Mouse (Mus musculus) frontal cortex, postnatal 36 days (tissue): ENCODE measurements around the gene Ankrd6.

Experiments
- DNase-seq, 2 experiments: peaks; one replicate each; pipeline ENCODE4 v3.0.0; 2022; ENCODE audit warnings: low spot score in 2 of 2

Gene Ankrd6

GRCm38 (mm10) chr4:32905913-32906312 lies 44.7 kb downstream of the Ankrd6 start:
- no peak for DNase-seq

GRCm38 (mm10) chr4:32905381-32905780 lies 45.3 kb downstream of the Ankrd6 start:
- DNase-seq, result no peak

GRCm38 (mm10) chr4:32903826-32904225 lies 46.8 kb downstream of the Ankrd6 start:
- peak in 1 of 2 experiments; percentile 14 for DNase-seq

DNA sequence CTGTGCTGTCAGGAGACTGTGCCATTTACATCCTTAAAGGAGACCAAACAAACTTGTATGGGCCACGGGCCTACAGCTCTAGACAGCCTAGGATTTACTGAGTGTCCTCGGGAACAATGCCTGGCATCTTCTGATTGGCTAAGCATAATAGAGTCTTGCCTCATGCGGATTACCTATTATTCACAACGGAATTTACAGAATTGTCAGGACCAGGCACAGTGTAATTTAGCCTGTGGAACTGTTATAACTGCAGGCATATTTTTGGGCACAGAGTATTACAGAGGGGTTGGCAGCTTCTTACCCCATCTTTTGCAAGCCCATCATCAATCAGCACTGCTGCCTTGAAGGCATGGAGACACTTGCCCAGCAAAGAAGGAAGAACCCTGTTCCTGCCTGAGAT lies 51.6 kb downstream of the Ankrd6 start:
- no peak for DNase-seq

DNA sequence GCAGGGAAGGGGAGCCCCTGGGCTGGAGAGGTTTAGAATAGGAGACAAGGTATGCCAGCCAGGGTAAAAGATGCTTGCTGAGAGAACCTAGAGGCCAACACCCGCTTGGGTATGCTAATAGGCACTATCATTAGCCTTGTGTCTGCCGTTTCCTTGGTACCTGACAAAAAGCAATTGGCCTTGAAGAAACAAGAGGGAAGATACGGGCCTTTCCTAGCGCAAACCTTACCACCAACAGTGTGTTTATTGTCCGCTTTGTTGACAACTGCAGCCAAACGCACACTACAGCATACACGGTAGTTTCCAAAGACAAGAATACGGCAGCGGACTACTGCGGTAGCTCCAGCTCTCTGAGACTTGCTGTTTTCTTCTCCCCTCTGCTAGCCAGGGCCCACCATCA lies 59.3 kb downstream of the Ankrd6 start:
- no peak for DNase-seq

DNA sequence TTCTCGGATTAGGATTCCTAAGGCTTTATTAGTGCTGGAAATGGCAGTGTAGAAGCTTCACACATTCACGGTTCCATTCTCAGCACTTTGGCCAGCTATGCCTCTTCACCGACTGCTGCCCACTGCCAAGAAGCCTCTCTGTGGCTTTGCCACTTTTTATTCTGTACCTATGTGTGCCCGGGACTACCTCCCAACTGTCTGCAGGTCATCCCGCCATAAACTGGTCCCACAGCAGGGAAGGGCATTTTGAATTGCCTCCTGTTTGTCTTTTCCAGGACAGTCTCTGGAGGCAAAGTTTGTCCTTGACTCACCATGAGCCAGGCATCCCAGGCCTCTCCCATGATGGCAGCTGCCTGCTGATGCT lies 59.9 kb downstream of the Ankrd6 start:
- no peak for DNase-seq

DNA sequence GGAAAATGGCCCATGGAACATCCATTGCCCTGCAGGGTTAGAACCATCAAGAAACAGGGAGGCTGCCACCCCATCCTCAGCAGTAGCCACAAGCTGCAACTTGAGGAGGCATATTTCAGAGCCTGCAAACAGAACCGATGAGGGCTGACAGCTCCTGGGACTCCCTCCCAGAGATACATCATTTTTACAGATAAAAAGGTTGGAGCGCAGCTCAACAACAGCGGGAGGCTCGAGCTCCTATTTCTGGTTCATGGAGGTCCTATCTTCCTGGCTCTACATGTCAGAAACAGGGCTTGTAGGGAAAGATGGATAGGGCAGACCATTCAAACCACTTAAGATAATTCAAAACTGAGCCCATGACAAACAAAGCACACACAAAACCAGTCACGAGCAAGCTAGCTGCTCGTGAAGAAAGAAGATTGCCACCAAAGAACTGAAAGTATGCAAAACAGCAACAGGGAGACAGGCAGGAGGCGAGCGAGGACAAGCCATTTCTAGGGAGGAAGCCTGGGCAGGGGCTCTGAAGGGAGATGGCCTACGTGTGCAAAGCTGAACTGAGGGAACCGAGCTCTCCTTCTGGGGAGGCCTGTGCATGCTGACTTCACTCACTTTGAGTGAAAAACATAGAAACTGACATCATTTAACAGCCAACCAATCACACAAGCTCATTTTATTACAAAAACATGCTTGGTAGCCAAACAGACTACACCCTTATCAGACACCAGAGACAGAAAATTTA lies 60.5 kb downstream of the Ankrd6 start:
- DNase-seq, result no peak

DNA sequence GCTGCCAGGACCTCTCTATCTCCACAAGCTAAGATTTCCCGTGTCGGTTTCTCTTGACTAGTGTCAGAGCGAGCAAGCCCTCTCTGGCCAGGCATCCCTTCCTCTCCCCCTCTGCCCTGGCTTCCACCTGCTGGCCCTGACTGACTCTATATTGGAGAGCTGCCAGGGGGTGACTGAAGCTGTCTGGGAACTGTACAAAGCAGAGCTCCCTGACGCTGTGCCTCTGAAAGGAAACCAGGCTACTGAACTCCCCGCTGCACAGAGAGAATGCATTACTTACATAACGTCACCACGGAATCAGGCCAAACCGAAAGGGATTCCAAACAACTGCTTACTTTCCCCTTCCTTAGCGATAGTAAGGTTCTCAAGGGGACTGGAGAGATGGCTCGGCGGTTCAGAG lies 61.4 kb downstream of the Ankrd6 start:
- DNase-seq, result peak; percentile 38 to 40

- DNase-seq, result no peak
Observed at GRCm38 (mm10) chr4:32886479-32886878, 64.2 kb downstream of the Ankrd6 start.

DNA sequence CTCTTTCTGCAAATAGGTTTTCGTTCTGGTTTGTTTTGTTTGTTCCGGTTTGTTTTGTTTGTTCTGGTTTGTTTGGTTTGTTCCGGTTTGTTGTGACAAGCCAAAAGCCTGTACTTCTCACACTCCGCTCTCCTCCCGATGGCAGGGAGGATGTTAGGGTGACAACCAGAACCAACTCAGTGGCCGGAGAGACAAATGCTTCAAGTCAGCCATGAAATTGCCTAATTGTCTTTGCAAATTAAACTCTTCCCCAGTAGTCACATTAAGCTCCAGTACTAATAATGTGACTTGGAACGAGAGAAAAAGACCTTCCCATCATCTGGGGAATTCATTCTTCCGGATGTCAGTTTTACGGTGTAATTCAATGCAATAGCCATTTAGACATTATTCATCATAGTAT lies 66.0 kb downstream of the Ankrd6 start:
- DNase-seq, result no peak

GRCm38 (mm10) chr4:32881001-32881400 lies 69.6 kb downstream of the Ankrd6 start:
- DNase-seq, result no peak

GRCm38 (mm10) chr4:32874669-32875068 lies 76.0 kb downstream of the Ankrd6 start:
- DNase-seq, result no peak

DNA sequence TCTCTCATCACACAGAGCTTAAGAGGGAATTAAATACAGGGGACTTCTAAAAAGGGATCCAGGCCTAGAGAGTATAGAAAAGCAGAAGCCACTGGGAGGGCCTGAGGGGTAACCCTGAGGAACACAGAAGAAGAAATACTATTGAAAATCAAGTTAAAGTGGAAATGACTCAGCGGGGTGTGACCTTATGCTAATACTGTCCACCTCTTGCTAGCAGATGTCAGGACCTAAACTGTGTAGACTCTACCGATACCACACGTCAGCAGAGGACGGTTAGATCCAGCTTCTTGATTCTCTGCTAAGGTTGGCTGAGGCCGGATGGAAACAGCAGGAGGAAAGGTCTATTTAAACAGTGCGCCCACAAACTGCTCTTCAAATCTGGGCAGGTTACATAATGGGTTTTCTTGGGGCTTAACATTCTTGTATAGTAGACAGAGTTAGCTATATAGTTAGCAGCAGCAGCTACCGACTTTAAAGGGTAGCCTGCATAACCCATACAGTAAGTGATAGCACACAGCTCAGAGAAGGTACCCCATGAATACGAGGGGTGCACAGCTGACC lies 78.4 kb downstream of the Ankrd6 start:
- no peak for DNase-seq

- no peak for DNase-seq
Observed at GRCm38 (mm10) chr4:32869370-32869769, 81.3 kb downstream of the Ankrd6 start.

GRCm38 (mm10) chr4:32868858-32869257 lies 81.8 kb downstream of the Ankrd6 start:
- no peak for DNase-seq

GRCm38 (mm10) chr4:32868437-32868836 lies 82.2 kb downstream of the Ankrd6 start:
- DNase-seq, result no peak

- no peak for DNase-seq
Observed at GRCm38 (mm10) chr4:32867460-32867859, 83.2 kb downstream of the Ankrd6 start.

- DNase-seq, result no peak
Observed at GRCm38 (mm10) chr4:32864867-32865242, 85.8 kb downstream of the Ankrd6 start.

DNA sequence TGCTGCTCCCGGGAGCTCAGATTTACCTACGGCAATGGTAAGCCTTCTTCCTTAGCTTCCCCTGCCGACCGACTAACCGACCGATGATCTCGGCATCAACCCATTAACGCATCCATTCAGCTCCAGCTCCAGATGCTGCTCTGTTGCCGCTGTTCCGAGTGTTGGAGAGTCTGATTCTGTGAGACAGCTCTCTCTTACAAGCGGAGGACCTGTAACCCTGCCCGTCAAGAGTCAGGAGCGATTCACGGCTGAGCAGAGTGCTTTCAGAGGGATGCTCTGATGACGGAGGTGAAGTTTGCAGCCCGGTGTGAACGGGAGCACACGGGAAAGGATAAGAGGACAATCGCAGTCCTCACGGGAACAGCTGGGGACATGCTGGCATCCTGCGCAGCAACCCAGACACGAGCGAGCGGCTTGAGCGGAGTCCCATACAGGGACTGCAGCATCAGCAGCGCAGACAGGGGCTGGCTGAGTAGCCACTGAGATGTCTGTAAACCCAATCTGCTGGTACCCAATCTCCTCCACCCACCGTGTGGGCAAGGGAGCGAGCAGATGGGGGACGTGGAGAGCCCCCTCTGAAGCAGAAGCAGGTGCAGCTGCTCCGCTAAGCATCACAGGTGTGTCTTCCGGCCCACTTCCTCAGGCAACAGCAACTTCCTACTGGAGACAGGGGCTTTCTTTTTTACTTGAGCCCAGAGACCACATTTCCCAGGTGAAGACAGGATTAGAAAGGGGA lies 86.3 kb downstream of the Ankrd6 start:
- peak in 1 of 2 experiments; percentile 24 for DNase-seq

GRCm38 (mm10) chr4:32863447-32864130 lies 87.1 kb downstream of the Ankrd6 start:
- DNase-seq, result no peak

GRCm38 (mm10) chr4:32862751-32863446 lies 87.7 kb downstream of the Ankrd6 start:
- no peak for DNase-seq
